Mouse (Mus musculus) c-Kit-positive CD71-positive TER-119-positive erythroid progenitor cells, embryonic 14.5 days (primary cell): ENCODE measurements around the gene Hlcs.

ENCODE experiments used
- DNase-seq: peaks from one replicate; pipeline ENCODE4 v3.0.0-alpha.2; 2013; ENCODE audit warnings: low spot score

Gene Hlcs

DNA sequence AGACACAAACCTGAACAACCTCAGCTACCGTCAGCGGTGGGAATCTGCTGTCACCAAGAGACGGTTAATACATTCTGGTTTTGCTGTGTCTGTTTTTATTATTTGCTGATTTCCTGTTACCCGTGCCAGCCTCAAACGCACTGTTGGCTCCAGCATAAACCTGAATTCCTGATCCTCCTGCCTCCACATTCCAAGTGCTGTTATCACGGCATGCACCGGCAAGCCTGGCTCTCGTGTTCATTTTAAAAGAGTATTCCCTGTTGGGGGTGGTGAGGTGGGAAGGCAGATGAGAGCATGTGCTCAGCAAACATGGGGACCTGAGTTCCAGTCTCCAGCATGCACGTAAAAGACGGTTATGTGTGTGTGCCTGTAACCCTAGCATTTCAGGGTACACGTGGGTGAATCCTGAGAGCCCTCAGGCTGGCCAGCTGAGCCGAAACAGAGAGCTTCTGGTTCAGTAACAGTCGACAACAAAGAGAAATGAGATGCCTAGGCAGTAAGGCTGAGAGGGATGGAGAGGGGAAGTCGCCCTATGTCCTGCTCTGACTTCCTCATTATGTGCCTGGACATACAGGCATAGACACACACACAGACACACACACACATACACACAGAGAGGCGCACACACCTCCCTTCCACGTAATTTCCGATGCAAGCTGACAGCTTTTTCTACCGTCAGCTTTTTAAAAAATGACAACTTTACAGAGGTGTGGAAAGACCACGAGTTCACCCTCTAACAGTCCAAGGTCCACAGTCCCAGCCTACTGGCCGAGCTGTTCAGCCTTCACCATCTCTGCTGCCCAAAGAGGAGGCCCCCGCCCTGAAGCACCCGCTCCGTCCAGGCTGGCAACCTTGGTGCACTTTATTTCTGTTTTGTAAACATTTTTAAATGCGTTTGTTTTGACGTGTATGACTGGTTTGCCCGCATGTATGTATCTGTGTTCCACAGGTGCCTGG, 107.6 kb downstream of the Hlcs start:
- no peak for DNase-seq

DNA sequence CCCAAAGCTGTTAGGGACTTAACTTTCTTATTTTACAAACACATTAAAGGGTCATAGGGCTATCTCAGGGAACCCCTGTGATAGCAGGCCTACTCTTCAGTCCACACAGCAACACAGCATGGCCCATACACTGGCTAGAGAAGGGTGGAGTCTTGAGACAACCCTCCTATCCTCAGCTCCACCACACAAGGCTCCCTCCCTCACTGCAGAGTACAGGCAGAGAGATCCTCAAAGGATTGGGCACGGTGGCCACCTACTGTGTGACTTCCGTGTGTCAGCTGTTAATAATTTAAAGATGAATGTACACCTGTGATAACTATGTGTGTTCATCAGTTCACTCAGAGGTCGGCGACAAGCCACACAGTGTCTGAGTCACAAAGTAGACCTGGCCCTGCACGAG, 112.0 kb downstream of the Hlcs start:
- DNase-seq: no peak

DNA sequence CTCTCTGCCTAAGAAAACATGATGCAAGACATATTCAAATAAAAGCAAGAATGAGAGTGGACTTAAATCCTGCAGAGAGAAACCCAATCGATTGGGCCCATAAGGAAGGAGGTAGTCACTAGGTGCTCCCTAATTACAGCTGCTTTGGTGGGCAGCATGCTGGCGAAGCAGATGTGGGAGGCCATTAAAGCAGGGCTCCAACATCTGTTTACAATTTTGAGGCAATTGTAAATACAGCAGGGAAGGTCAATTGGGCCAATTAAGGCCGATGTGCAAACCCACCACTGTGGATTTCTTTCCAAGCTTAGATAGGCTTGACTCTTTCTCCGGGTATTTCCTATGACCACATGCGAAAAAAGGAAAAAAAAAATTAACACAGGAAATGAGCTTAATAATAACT, 117.5 kb downstream of the Hlcs start:
- DNase-seq: no peak

DNA sequence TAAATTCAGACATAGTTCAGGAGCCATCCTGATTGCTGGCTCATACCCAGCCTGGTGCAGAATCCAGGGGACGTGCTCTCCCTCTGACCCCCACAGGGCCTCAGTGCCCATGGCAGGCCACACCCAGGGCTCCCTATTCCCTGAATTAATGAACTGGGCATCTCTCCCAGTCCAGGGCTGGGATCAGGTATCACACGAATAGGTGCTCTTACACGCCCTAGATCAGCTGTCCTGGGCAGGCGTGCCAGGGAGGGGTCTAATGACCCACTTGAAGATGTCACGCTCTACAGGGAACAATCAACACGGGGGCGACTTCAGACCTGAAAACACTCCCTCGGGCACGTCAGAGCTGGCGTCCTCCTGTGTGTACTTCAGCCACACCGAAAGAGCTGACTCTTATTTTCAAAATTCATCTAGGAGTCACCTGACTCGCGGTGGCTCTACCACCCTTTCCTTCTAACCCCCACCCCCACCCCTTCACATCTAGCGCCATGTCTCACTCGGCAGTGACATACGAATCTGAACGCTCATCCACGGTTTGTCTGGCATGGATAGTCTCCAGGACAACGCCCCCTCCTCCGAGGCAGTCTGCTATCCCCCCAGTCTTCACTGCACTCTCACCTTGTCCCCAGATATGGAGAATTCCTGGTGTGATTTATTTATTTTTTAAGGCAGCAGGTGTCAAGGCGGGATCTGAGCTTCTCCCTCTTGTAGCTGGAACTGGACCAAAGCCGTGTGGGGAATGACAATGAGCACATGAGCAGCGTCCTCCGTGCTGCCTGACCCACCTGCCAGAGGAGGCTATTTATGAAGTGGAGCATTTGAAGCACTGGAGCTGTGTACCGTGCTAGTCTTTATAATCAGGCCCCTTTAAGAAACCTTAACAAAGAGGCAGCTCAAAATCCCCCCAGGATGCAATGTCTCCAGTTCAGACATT, 121.7 kb downstream of the Hlcs start:
- DNase-seq: no peak

DNA sequence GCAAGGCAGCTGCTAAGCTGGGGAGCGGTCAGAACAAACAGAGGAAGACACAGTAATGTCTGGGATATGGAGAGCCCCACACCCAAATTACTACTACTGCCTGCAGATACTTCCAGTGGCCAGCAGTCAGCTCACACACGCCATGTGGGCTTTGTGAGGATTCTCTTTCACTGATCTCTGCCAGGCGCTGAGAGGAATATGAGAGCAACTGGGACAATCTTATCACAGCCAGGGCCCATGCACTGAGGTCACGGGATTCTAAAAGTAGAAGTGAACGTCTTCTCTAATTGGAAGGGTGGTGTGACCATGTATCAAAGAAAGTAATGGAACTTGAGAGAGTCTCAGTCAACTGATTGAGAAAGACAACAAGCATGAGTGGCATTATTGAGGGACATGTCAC, 123.1 kb downstream of the Hlcs start:
- no peak for DNase-seq

DNA sequence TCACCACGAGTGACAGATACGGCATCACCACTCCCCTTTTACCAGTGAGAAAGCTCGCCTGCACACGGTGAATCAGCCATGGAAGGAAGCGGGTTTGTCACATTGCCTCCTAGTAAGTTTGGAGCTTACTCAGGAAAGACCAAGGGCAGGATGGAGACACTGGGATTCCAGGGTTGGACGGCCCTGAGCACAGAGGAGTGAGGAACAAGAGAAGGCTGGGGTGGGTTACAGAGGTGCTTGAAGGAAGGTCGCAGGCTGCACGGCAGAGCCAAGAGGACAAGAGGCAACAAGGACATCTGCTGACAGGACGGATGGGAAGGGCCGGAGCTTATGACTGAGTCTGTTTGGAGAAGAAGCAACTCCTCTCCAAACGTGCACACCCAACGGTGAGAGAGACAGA, 126.8 kb downstream of the Hlcs start:
- DNase-seq: no peak

DNA sequence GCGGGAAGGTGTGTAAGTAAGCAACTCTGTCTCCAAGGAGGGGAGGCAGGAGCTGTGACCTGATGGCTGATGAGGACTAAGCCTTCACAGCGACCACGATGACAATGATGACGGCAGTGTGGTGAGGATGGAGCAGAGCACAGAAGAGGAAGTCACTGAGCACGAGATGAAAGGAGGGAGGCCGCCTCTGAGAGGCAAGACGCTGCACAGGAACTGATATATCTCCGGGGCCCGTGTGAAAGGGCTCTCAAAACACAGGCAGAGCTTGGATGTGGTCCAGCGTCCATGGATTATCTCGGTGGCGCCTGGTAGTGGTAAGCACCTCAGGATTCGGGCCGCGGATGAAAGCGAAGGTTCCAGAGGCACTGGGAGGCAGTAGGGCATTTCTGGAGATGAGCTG, 127.9 kb downstream of the Hlcs start:
- no peak for DNase-seq

DNA sequence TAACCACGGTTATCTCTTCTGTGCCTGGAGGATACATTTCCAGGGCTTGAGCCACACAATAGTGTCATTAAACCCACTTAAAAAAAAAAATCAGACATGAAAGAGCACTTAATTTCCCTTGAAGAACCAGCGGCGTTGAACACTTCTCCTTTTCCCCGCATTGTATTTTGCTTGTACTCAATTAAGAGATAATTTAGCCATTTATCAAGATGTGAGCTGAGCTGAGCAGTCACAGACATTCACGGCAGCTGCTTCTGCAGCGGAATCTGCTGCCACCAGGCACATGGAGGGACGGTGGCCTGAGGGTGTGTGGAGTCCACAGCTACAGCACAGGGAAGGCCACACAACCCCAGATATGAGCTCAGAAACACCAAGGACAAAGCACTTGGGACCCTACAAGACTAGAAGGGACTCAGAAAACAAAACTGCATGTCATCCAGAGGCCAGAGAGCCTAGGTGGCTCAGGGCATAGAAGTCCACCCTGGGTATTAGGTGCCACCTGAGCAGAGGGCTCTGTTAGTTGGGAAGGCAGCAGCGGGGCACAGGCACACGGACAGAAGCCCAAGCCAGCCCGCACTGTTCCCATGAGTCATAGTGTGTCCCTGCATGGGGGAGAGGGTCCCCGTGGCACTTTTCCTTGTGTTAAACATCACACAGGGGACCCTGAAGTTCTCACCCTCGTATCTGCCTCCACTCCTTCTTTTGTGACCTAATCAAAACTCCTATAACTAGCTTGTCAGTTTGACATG, 133.1 kb downstream of the Hlcs start:
- no peak for DNase-seq

DNA sequence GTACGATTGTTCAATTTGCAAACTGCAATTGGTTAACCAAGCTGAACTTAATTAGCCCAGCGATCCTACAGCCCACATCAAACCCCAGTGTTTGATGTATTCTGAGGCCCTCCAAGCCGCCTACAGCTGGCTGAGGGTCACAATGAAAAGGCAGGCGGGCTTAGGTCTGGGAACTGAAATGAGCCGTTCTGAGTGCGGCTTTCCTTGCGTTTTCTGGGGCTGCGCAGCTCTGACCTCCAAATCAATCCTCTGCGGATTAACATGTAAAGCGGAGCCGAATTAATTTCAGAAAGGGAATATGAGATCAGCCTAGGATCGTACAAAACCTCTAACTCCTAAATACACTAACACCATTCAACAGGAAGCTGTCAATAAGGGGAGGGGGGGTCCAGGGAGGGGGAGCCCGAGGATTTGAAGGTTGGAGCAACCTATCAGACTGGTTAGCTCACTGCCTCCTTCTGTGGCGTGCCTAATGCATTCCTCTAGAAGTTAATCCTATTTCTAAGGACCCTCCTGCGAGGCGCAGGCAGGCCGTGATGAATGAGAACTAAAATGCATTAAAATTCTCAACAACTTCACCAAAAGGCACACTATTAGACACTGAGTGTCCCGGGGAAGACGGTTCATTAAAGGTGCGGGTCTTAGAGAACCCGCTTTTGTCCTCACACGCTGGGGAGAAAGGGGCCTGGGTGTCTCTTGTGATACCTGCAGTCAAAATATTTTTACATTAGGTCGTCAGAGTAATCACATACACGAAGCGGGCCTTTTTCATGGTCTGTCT, 133.8 kb downstream of the Hlcs start:
- no peak for DNase-seq

DNA sequence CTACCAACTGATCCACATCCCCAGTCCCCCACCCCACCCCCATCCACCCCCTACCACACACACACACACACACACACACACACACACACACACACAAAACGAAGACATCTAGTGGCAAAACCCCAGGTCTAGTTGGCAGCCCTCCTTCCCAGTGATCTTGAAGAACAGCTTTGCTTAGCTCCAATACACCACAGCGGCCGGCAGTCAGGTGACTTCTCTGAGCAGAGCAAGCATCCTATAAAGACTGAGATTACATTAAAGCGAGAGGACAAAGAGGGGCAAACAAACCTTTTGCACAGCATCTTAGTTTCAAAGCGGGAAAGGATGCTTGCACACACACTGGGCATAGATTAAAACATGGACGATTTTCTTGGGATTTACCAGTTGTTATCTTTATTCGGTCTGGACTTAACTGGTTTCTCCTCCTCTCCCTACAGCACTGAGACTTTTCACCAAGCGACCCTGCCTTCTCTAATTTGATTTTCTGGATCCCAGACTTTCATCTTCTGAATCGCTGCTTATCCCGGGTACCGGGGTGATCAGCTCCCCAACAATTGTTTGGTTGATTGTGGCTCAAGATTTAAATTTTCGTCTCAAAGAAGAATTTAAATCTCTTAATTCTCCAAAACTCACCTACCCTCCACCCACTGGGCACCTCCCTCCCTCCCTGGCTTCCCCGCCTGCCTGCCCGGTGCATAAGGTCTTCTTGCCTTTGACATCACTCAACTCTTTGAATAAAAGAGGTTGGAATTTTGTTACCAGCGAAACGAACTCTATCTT, 134.7 kb downstream of the Hlcs start:
- DNase-seq: no peak

DNA sequence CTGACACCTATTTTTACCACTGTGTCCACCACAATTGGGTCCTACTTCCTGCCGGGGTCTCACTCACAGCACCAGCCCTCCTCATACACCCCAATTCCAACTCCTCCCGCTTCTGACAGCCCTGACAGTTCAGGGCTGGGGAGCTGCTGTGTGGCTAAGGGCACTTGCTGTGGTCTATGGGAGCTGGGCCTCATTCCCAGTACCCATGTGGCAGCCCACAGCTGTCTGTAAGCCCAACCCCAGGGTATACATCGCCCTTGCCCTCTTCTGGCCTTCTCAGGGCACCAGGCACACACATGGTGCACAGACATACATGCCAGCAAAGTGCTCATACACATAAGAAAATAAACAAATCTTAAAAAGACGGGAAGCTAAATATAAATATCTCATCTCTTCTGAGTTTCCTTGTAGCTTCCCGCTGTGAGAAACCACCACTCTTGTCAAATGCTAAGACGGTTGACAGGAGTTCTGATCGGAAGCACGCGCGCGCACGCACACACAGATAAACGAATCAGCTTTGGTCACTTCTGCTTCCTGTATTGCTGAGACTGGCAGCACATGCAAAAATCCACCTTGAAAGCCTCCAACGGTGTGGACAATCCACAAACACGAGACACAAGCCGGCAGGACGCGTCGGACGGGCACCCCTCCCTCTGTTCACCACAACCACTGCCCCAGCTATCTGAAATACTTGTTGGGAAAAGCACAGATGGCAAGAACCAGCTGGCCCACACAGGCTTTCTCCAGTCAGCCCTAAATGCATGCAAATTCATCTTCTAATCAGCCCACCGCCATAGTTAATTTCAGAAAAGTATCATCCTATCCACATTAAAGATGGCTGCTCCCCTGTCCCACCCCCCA, 136.1 kb downstream of the Hlcs start:
- no peak for DNase-seq

DNA sequence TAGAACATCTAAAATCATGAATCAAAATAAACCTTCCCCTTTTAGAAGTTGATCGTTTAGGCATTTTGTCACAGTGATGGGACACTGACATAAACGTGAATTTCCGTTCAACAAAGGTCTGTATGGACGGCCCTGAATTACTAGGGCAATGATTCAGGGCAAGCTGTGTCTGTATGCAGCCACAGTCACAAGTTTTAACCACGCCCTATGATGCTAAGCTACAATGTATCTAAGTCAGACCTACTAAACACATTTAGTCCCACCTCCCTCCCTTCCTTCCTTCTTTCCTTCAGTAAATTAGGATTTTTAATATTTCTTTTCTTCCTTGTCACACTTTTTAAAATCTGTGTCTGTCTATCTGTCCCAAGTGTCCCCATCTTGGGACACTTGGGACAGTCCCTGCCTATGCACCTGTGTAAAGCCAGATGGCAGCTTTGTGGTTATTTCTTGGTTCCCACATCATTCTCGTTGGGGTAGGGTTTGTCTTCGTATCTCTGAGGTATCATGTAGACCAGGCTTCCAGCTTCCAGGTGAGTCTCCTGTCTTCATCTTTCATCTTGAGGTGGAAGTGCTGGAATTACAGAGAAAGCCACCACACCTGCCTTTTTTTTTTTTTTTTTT, 137.9 kb downstream of the Hlcs start:
- no peak for DNase-seq

DNA sequence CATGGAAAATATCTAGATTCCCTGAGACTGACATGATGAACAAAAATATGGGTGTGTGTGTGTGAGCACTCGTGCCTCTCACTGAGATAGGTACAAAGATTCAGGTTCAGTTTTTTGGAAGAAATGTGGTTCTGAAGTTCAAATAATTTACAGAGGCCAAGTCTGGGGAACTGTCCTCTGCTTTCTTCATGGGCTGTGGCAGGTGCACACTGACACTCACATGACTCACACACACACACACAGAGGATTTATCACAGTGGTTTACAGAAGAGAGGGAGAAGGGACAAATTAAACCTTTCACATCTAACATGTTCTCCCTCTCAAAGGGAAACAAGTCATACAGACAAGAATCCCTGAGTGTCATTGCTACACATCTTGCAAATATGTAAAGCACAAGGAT, 140.0 kb downstream of the Hlcs start:
- DNase-seq: no peak

DNA sequence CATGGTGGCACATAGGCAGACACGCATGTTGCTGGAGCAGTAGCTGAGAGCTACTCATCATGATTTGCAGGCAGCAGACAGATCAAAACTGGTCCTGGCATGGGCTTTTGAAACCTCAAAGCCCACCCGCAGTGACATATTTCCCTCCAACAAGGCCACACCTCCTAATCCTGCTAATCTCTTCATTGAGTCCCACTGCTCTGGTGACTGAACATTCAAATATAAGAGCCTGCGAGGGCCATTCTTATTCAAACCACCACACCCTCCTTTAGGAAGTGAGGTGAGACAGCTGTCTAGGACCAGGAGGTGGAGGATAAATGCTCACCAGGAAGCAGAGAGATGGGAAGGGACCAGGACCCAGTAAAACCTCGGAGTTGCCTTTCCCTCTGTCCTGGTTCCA, 143.2 kb downstream of the Hlcs start:
- no peak for DNase-seq

DNA sequence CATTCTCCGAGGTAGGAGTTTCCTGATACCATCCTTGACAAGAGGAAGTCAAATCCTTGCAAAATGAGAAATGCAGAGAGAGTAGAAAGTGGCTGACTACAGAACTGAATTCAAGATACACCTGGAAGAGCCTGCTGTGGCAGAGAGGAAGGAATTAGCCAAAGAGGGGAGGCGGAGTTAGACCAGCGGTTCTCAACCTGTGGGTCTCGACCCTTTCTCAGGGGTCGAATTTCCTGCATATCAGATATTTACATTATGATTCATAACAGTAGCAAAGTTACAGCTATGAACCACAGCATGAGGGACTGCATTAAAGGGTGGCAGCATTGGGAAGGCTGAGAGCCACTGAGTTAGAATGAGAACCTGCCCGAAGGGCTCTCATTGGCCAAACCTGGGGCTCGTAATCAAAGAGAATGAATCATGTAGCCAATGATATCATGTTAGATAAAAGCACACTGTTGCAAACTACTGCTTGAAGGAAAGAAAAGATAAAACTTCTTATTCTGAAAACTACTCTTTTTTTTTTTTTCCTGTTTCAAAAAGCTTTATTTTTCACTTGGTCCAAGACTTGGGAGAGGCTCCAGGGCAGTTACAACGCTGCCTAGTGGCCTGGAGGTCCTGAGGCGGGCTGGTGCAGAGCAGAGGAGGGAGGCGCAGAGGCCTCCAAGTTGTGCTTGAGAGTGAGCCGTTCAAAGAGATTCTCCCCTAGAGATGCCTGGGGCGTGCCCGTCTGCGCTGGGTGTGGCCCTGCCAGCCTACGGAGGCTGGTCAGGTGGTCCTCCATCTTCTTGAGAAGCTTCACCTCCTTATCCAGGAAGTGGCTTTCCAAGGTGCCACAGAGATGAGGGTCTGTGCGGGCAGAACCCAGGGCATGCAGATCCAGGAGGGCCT, 144.5 kb downstream of the Hlcs start:
- no peak for DNase-seq

DNA sequence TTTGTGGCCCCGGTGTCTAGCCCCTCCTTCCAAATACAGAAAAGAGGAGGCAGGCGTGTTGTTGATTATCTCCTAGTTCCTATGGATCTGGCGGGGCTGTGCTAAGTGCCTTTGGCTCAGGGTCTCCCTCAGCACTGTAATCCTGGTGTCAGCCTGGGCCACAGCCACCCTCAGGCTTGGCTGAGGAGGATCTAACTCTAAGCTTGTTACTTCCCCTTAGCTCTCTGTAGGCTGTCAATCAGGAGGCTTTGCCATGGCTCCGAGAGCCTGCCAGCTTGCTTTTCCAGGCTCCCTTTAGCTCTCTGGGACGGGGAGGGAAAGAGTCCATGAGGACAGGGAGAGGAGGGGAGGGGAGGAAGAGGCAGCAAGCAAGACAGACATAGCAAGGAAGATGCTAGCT, 148.4 kb downstream of the Hlcs start:
- DNase-seq: no peak

DNA sequence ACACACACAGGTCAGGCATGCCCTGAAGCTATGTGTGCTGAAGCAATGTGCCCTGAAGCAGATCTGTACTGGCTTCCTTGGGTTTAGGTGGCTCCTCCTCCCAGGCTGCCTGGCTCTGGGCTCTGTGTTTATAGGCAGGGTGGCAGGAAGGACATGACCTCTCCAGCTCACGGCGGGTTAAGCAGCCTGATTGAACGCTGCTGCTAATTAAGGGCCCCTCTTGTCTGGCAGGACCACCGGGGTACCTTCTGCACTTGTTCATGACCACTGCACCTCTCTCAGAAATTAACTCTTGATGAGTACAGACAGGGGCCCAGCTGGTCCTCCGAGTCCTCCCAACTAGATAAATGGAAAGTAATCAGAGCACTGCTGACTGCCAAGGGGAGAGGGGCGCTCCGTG, 149.1 kb downstream of the Hlcs start:
- DNase-seq: no peak

DNA sequence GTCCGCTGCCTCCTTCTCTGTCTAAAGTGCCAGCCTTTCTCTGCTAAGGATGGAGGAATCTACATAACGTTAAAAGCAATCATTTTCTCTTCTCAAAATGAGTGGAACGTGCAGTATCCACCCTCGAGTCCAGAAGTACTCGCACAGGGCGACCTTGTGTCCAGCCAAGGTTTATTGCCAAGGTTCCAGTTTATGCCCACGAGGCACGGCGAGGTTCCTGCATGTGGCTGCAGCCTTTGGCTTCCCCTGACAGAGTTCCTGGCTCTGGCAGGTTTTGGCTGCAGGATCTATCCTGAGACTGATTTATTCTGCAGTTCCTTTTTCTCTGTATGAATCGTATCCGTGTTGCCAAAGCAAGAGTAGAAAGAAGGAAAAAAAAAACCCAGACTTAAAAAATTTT, 150.3 kb downstream of the Hlcs start:
- no peak for DNase-seq
